Mouse (Mus musculus) CH12.LX (cell line): ENCODE results near the gene Acaa1b. TPM values are rescaled to one million over a fixed set of nuclear protein-coding genes. Genes with fewer than 3 reads are reported as not detected.

Experiments
- DNase-seq: peaks from one replicate; pipeline ENCODE4 v3.0.0-alpha.2; 2013; ENCODE audit errors: extremely low read depth
- H3K27ac ChIP-seq: 2 replicates; pipeline ENCODE4 v1.5.1; 2012; ENCODE audit warnings: low read depth, mild to moderate bottlenecking, control low read depth, moderate library complexity; ENCODE audit not compliant: insufficient read depth
- H3K27me3 ChIP-seq: replicated peaks from 2 replicates; pipeline ENCODE3; 2012; ENCODE audit warnings: inconsistent platforms
- H3K36me3 ChIP-seq, 2 experiments: replicated peaks in 1 of 2; 2 replicates each; pipeline versions ENCODE3 to v1.6.1; 2012; ENCODE audit warnings: inconsistent platforms in 1 of 2, low read length in 1 of 2, mild to moderate bottlenecking in 1 of 2, mixed read lengths in 1 of 2, moderate library complexity in 1 of 2; ENCODE audit not compliant: control insufficient read depth in 1 of 2, insufficient read depth in 1 of 2
- H3K4me1 ChIP-seq, 2 experiments: 2 replicates each; pipeline ENCODE4 v1.6.1; 2012; ENCODE audit warnings: inconsistent platforms in 1 of 2, moderate library complexity in 1 of 2; ENCODE audit not compliant: insufficient read depth in 2 of 2, control insufficient read depth in 1 of 2
- H3K4me2 ChIP-seq: 2 replicates; pipeline ENCODE4 v1.6.1; 2012; ENCODE audit warnings: low read depth, mild to moderate bottlenecking, control low read depth; ENCODE audit not compliant: poor library complexity, insufficient read depth, severe bottlenecking
- H3K4me3 ChIP-seq, 3 experiments: fragments of 150-350 bp in 1 of 3; sonication (generic) in 1 of 3; replicated peaks in 1 of 3; 2 replicates each; pipeline versions ENCODE3 to v1.5.1; 2011 to 2012; ENCODE audit warnings: low read depth in 2 of 3, low read length in 2 of 3, mild to moderate bottlenecking in 2 of 3, moderate library complexity in 2 of 3, control low read depth in 1 of 3, improper control_type of control experiment in 1 of 3, inconsistent platforms in 1 of 3, mixed read lengths in 1 of 3; ENCODE audit not compliant: poor library complexity in 1 of 3
- H3K79me2 ChIP-seq: replicated peaks from 2 replicates; pipeline ENCODE4 v1.6.1; 2012; ENCODE audit warnings: mild to moderate bottlenecking, moderate library complexity; ENCODE audit not compliant: control insufficient read depth, poor library complexity, insufficient read depth, severe bottlenecking; ENCODE audit errors: extremely low read depth
- H3K9ac ChIP-seq: 2 replicates; pipeline ENCODE4 v1.6.1; 2012; ENCODE audit warnings: low read depth, mild to moderate bottlenecking, control low read depth, moderate library complexity; ENCODE audit not compliant: insufficient read depth
- H3K9me3 ChIP-seq: replicated peaks from 2 replicates; pipeline ENCODE3; 2012; ENCODE audit warnings: low read length, inconsistent platforms, mixed read lengths
- CHD1 ChIP-seq: IDR thresholded peaks from 2 replicates; pipeline ENCODE4 v1.6.1; 2012; ENCODE audit warnings: low read depth, low read length, improper control_type of control experiment, inconsistent platforms
- CTCF ChIP-seq, 2 experiments: IDR thresholded peaks in 1 of 2; conservative IDR thresholded peaks in 1 of 2; 2 replicates each; pipeline ENCODE4 v1.5.1; 2011 to 2012; ENCODE audit warnings: low read depth in 2 of 2, low read length in 2 of 2, improper control_type of control experiment in 1 of 2, inconsistent platforms in 1 of 2, mild to moderate bottlenecking in 1 of 2, moderate library complexity in 1 of 2
- ELF1 ChIP-seq: IDR thresholded peaks from 2 replicates; pipeline ENCODE4 v1.6.1; 2014; ENCODE audit warnings: low read depth, mild to moderate bottlenecking, inconsistent platforms, low read length, improper control_type of control experiment
- EP300 ChIP-seq: IDR thresholded peaks from 2 replicates; pipeline ENCODE4 v1.6.1; 2011; ENCODE audit warnings: low read length, improper control_type of control experiment
- HCFC1 ChIP-seq: IDR thresholded peaks from 2 replicates; pipeline ENCODE4 v1.6.1; 2012; ENCODE audit warnings: low read depth, mild to moderate bottlenecking, inconsistent platforms, low read length, improper control_type of control experiment
- JUN ChIP-seq: IDR thresholded peaks from 2 replicates; pipeline ENCODE4 v1.6.1; 2011; ENCODE audit warnings: low read depth, mild to moderate bottlenecking, low read length, improper control_type of control experiment, moderate library complexity; ENCODE audit not compliant: insufficient read depth
- KAT2A ChIP-seq: IDR thresholded peaks from 2 replicates; pipeline ENCODE4 v1.6.1; 2012; ENCODE audit warnings: low read length, improper control_type of control experiment, inconsistent platforms; ENCODE audit not compliant: insufficient replicate concordance
- MAZ ChIP-seq: IDR thresholded peaks from 2 replicates; pipeline ENCODE4 v1.6.1; 2012; ENCODE audit warnings: low read depth, mild to moderate bottlenecking, inconsistent platforms, low read length, improper control_type of control experiment, moderate library complexity
- MEF2A ChIP-seq: IDR thresholded peaks from 2 replicates; pipeline ENCODE4 v1.6.1; 2014; ENCODE audit warnings: low read depth, mild to moderate bottlenecking, inconsistent platforms, low read length, improper control_type of control experiment, borderline replicate concordance
- PAX5 ChIP-seq: IDR thresholded peaks from 2 replicates; pipeline ENCODE4 v1.6.1; 2012; ENCODE audit warnings: low read length, inconsistent platforms, mixed read lengths
- POLR2A ChIP-seq: IDR thresholded peaks from 2 replicates; pipeline ENCODE4 v1.6.1; 2011; ENCODE audit warnings: low read depth, mild to moderate bottlenecking, improper control_type of control experiment, low read length
- RAD21 ChIP-seq: IDR thresholded peaks from 2 replicates; pipeline ENCODE4 v1.6.1; 2011; ENCODE audit warnings: low read depth, mild to moderate bottlenecking, low read length, improper control_type of control experiment, moderate library complexity
- SIN3A ChIP-seq: IDR thresholded peaks from 2 replicates; pipeline ENCODE4 v1.6.1; 2012; ENCODE audit warnings: low read length, improper control_type of control experiment, inconsistent platforms
- TCF12 ChIP-seq: IDR thresholded peaks from 2 replicates; pipeline ENCODE4 v1.6.1; 2014; ENCODE audit warnings: low read depth, mild to moderate bottlenecking, inconsistent platforms, low read length, improper control_type of control experiment
- USF1 ChIP-seq: IDR thresholded peaks from 2 replicates; pipeline ENCODE4 v1.6.1; 2014; ENCODE audit warnings: low read depth, mild to moderate bottlenecking, inconsistent platforms, low read length, improper control_type of control experiment
- USF2 ChIP-seq: conservative IDR thresholded peaks from 2 replicates; pipeline ENCODE4 v1.6.1; 2011; ENCODE audit warnings: low read depth, low read length, improper control_type of control experiment
- ZKSCAN1 ChIP-seq: IDR thresholded peaks from 2 replicates; pipeline ENCODE4 v1.6.1; 2012; ENCODE audit warnings: low read depth, inconsistent platforms, low read length, improper control_type of control experiment, borderline replicate concordance
- ZNF384 ChIP-seq: IDR thresholded peaks from 2 replicates; pipeline ENCODE4 v1.6.1; 2012; ENCODE audit warnings: low read depth, low read length, improper control_type of control experiment, inconsistent platforms
- dilution Hi-C: fragments of 300-500 bp; cut with MboI; formaldehyde crosslinking; loops from 2 replicates; pipeline ENCODE4 v1.14.3; 2020; ENCODE audit warnings: low sequenced_read_pairs; ENCODE audit not compliant: extremely low pct_unique_long_range_greater_than_20kb, extremely low pct_ligation_motif_present
- in situ Hi-C: fragments of 300-500 bp; cut with MboI; formaldehyde crosslinking; loops from 3 replicates; pipeline ENCODE4 v1.14.3; 2019; ENCODE audit warnings: low sequenced_read_pairs, low pct_ligation_motif_present, low pct_unique_long_range_greater_than_20kb, mixed read lengths
- polyA plus RNA-seq: library from polyadenylated mRNA; unstranded; fragments of >175 nt; gene quantifications from 2 replicates; pipeline ENCODE4 v1.2.1, GENCODE M21; 2012; ENCODE audit warnings: low read depth; ENCODE audit not compliant: insufficient read length
- total RNA-seq, 2 experiments: library from RNA; depleted of rRNA; stranded (reverse); fragments of 300-350 nt in 1 of 2; fragments of >200 nt in 1 of 2; gene quantifications; 2 replicates each; pipeline ENCODE4 v1.2.3; 2012 to 2014

The Acaa1b gene
- total and polyA plus RNA-seq, 3 experiments, result 0.17 TPM; not detected in 2

DNA sequence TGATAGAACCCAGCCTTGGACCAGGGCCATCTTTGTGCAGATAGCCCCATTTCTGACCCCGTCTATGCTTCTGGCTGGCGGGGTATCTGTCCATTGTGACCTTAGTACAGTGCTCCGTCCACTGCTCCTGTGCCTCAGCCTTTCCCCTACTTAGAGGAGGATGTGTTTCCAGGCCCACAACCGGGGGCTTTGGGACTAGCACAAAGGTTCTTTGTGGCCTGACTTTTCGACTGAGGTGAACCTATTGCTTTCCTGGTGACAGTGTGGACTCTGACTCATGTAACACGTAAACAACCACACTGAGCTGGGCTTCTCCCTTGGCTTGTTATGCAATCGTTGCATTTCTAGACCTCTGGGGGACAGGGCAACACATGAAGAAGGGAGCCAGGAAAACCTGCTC lies 7.8 kb upstream of the Acaa1b start:
- no peaks in the 10 kb centered on the region for H3K36me3 ChIP-seq
- H3K4me1 ChIP-seq, result no peaks in the 10 kb centered on the region
- DNase-seq, result no peak
- H3K27me3 ChIP-seq, result peaks cover 50% of the 10 kb centered on the region
- dilution Hi-C loops (no loop called here), in situ Hi-C loops (no loop called here)
- no peak overlapping the region for H3K9ac ChIP-seq
- H3K4me3 ChIP-seq, result no peak overlapping the region
- H3K9me3 ChIP-seq, result no peaks in the 10 kb centered on the region
- H3K4me2 ChIP-seq, result no peak overlapping the region
- H3K27ac ChIP-seq, result no peak overlapping the region
- TF ChIP-seq RAD21 (no peak), KAT2A (no peak), ZNF384 (no peak), MEF2A (no peak), MAZ (no peak), USF1 (no peak), ZKSCAN1 (no peak)
- H3K79me2 ChIP-seq, result no peaks in the 10 kb centered on the region

DNA sequence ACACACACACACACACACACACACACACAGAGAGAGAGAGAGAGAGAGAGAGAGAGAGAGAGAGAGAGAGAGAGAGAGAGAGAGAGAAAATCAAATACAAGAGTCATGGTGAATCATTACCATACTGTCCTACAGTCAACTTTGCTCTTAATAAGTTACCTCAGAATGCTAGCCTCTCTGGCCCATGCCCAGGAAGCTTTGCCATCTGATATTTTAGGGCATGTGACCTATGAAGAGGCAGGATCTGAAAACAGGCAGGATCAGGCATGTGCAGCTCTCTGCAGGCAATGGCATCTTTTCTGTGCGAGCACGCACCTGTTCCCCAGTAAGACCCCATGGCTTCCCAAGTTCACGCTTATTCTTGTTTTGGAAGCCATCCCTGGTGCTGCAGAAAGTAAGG lies 3.8 kb upstream of the Acaa1b start:
- Histone ChIP-seq H3K79me2 (no peaks in the 10 kb centered on the region), H3K27ac (no peak overlapping the region), H3K4me3 (no peak overlapping the region), H3K36me3 (no peaks in the 10 kb centered on the region), H3K4me1 (peaks cover 0 to 2% of the 10 kb centered on the region in 2 experiments; a peak in 2 of 4 replicates), H3K27me3 (peaks cover 60% of the 10 kb centered on the region), H3K9ac (no peak overlapping the region), H3K9me3 (no peaks in the 10 kb centered on the region), H3K4me2 (no peak overlapping the region)
- in situ Hi-C loops, result no loop called here
- dilution Hi-C loops, result no loop called here
- TF ChIP-seq EP300, result no peak
- no peak for DNase-seq

DNA sequence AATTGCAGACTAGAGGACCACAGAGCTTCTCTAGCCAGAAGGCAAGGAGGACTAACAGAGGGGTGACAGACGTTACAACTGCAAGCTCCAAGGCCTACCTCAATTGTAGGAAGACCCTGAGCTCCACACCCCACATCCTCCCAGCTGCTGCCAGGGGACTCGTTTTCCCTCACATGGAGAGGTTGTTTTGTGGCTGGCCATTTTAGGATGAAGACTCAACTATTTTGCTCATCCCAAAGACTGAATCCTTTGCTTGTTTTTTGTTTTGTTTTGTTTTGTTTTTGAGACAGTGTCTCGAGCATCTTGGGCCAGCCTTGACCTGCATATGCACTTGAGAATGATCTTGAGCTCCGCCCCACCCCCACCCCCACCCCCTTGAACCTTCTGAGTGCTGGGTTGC lies 2.0 kb upstream of the Acaa1b start, which contains the start of gene Gm47289:
Gene Gm47289 (plus strand): TSS at position 301 of the 400 bp plus-strand sequence.
- in situ Hi-C loops, result loop anchor here (10.0 kb wide), 1 partner anchor 196 kb away; the partner anchor contains the start of gene Xylb
- no peaks in the 10 kb centered on the region for H3K9me3 ChIP-seq
- no peaks in the 10 kb centered on the region for H3K79me2 ChIP-seq
- dilution Hi-C loops, result no loop called here
- H3K27ac ChIP-seq, result no peak within 1 kb of the TSS
- no peak within 1 kb of the TSS for H3K4me3 ChIP-seq
- H3K9ac ChIP-seq, result no peak within 1 kb of the TSS
- no peak within 1 kb of the TSS for H3K4me2 ChIP-seq
- DNase-seq, result no peak
- TF ChIP-seq PAX5 (no peak), KAT2A (no peak), POLR2A (no peak), HCFC1 (no peak), CTCF (conservative IDR thresholded peaks at IDR 0.05 in 1 of 2, IDR thresholded peaks at IDR 0.05 in 1 of 2; ENCODE audit: low read depth in 2 of 2, low read length in 2 of 2) (no peak), ELF1 (no peak), MEF2A (no peak), USF2 (no peak), CHD1 (no peak), SIN3A (no peak), JUN (no peak), ZKSCAN1 (no peak), MAZ (no peak), TCF12 (no peak), RAD21 (no peak), USF1 (no peak)
- H3K4me1 ChIP-seq, result peaks cover 0 to 2% of the 10 kb centered on the region in 2 experiments; a peak in 2 of 4 replicates
- peaks cover 64% of the 10 kb centered on the region for H3K27me3 ChIP-seq
- H3K36me3 ChIP-seq, result no peaks in the 10 kb centered on the region
